Mouse (Mus musculus): ENCODE data around the gene Camk1d.
"Not testable (repeated sequence)": the region's sequence is repeated elsewhere in the genome, so short reads cannot be mapped to it uniquely, and the experiment has no call there.

Camk1d gene

GRCm38 (mm10) chr2:5249199-5249598, 465.1 kb downstream of the Camk1d start:
- not testable (repeated sequence) for DNase-seq (ENCODE audit: low spot score)

Measured in MN1 (cell line).